Mouse (Mus musculus) duodenum, adult 2 months (tissue): ENCODE results near the gene Olfr924. TPM values are rescaled to one million over a fixed set of nuclear protein-coding genes. Genes with fewer than 3 reads are reported as not detected.

Source experiments
- polyA plus RNA-seq: library from polyadenylated mRNA; depleted of rRNA; stranded (reverse); fragments of >200 nt; gene quantifications from 2 replicates; pipeline ENCODE4 v1.2.3, GENCODE M21; 2012; ENCODE audit warnings: low replicate concordance; rRNA removed

The Olfr924 gene
- polyA plus RNA-seq: not detected in 2 replicates

DNA sequence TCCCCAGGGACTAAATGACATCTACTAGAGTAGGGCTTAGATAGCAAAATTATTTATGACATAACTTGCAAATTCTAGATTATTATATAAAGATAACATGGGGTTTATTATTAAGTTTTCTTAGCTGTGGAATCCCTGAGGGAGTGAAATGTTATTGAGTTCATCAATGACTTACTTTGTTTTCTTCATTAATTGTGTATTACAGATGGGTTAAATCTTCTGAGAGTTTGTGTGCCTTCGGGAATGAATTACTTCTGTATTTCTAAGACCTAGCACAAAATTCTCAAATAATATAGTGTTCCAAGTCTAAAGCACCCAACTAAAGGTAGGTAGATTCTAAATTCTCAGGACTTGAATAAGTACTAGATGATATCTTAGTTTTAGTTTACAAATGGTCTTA, at the start of gene Olfr924:
Olfr924 (plus strand) TSS at position 301 of the 400 bp plus-strand sequence.

DNA sequence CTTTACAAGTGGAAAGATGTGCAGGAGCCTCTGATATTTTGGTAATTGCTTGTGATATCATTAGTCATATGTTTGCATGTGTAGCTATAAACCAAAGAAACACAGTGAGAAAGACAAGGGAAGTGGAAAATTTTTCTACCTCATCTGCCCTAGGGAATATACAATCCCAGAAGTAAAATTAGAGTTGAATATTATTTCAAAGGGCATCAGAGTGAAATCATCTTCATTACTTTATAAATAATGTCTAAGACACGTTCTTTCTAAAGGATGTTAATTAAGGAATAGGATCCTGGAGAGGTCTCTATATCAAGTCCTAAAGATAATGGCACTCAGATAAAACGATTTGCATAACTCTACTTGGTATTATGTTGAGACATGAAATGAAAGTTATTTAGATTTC, 29.9 kb upstream of the Olfr924 start, which contains the start of gene Olfr922:
Olfr922 (plus strand) TSS at position 301 of the 400 bp plus-strand sequence.

DNA sequence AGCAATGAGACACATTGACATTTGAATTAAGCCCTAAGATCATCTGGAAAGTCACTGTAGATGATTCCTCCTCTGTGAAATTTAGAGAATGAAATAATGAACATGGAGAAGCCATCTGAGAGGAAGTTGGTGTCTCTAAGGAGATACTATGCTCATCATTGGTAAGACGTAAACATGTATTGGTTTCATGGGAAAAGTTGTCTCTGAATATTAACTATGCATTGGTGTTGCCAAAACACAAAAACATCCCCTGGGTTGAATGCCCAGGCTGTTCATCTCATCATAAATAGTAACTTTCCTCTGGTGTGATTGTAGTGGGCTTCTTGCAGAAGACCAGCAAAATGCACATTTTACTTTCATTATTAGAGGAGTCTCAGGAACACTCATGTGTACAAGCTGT, 18.0 kb upstream of the Olfr924 start, which contains the start of gene Olfr923:
Olfr923 (plus strand) TSS at position 301 of the 400 bp plus-strand sequence.

DNA sequence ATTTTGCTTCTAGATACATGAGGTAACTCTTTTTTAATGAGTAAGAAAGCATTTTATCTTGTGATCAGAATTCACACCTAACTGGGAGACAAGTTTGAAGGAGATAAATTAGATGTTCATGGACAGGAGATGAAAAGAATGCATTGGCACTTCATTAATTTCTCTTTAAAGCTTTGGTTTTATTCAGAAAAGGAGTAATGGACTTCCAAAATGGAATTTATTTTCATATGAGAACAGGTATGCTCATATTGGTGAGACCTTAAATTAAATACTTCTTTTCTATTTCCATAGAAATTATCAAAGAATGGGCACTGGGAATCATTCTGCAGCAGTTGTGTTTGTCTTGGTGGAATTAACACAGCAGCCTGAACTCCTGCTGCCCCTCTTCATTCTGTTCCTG, 10.5 kb downstream of the Olfr924 start, which contains the start of gene Olfr26:
Olfr26 (plus strand) TSS at position 301 of the 400 bp plus-strand sequence.

DNA sequence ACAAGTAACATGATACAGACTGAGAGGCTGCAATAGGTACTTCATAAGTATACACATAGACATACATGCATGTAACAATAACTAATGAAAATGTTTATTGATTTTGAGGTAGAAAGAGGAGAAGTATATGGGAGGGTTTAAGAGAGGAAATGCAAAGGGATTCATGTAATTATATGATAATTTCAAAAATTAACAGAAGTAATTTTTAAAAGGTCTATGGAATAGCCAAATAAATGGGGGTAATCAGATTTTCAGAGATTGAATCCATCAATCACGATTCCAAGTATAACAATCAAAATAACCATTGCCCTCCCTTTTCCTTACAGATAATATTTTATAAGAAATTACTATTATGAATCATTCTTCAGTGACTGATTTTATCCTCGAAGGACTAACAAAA, 32.6 kb downstream of the Olfr924 start, which contains the start of gene Olfr926:
Olfr926 (plus strand) TSS at position 301 of the 400 bp plus-strand sequence.

Other genes with a start within 250 kb of the Olfr924 start
- gene Olfr914, start 239.3 kb upstream of the Olfr924 start, polyA plus RNA-seq: not detected in 2 replicates
- not detected in 2 replicates for gene Olfr916, start 184.6 kb upstream of the Olfr924 start, polyA plus RNA-seq
- not detected in 2 replicates for gene Olfr917, start 178.6 kb upstream of the Olfr924 start, polyA plus RNA-seq
- gene Olfr918, start 169.8 kb upstream of the Olfr924 start, polyA plus RNA-seq: not detected in 2 replicates
- gene Olfr919, start 140.8 kb upstream of the Olfr924 start, polyA plus RNA-seq: not detected in 2 replicates
- 3.4 and 4.1 TPM in 2 replicates for gene Vwa5a, start 126.2 kb upstream of the Olfr924 start, polyA plus RNA-seq
- 0.02 TPM in 1 of 2 replicates, not detected in the other for gene Olfr920, start 92.2 kb upstream of the Olfr924 start, polyA plus RNA-seq
- not detected in 2 replicates for gene Olfr921, start 71.4 kb upstream of the Olfr924 start, polyA plus RNA-seq
- gene Olfr922, start 29.8 kb upstream of the Olfr924 start, polyA plus RNA-seq: not detected in 2 replicates
- not detected in 2 replicates for gene Olfr923, start 17.9 kb upstream of the Olfr924 start, polyA plus RNA-seq
- gene Olfr26, start 10.6 kb downstream of the Olfr924 start, polyA plus RNA-seq: not detected in 2 replicates
- not detected in 2 replicates for gene Olfr926, start 32.7 kb downstream of the Olfr924 start, polyA plus RNA-seq
- not detected in 2 replicates for gene Olfr930, start 85.4 kb downstream of the Olfr924 start, polyA plus RNA-seq
- not detected in 2 replicates for gene Olfr933, start 127.9 kb downstream of the Olfr924 start, polyA plus RNA-seq
- gene Olfr934, start 143.9 kb downstream of the Olfr924 start, polyA plus RNA-seq: not detected in 2 replicates
- gene Olfr935, start 155.2 kb downstream of the Olfr924 start, polyA plus RNA-seq: not detected in 2 replicates
- not detected in 2 replicates for gene Olfr146, start 178.9 kb downstream of the Olfr924 start, polyA plus RNA-seq
- gene Olfr937, start 220.5 kb downstream of the Olfr924 start, polyA plus RNA-seq: not detected in 2 replicates
- gene Olfr938, start 234.4 kb downstream of the Olfr924 start, polyA plus RNA-seq: not detected in 2 replicates